Mouse (Mus musculus) thymus, adult 2 months (tissue): ENCODE results near the gene Avpi1.

ENCODE experiments used
- CTCF ChIP-seq: fragments of 200-500 bp; IDR thresholded peaks from 2 replicates; pipeline ENCODE4 v1.5.1; 2012; ENCODE audit warnings: mild to moderate bottlenecking, control low read depth, low read length, moderate library complexity, borderline replicate concordance; ENCODE audit not compliant: control insufficient read depth, poor library complexity, insufficient read depth; ENCODE audit errors: extremely low read depth
- POLR2A ChIP-seq: fragments of 200-500 bp; IDR thresholded peaks from 2 replicates; pipeline ENCODE4 v1.6.1; 2012; ENCODE audit warnings: mild to moderate bottlenecking, low read length, control low read depth, moderate library complexity; ENCODE audit not compliant: control insufficient read depth, poor library complexity, insufficient read depth; ENCODE audit errors: extremely low read depth

GRCm38 (mm10) chr19:42158246-42159017 is 29.6 kb upstream of the Avpi1 start:
- no peak for TF ChIP-seq CTCF
- TF ChIP-seq POLR2A: no peak
